26 mouse cellular contexts compared by ENCODE assay signal in genomic region chr5:101146345-101146744, GRCm38 (mm10).
"Had no signal": no experiment of that assay in that cellular context is flagged by ENCODE, and none has a peak within 500 bp of the region (broad histone marks: within the 10 kb centered on the region; RNA-seq: fewer than 3 reads in every experiment).

No protein-coding gene starts in this region.

- H3K9ac ChIP-seq: forebrain, embryonic 15.5 days; forebrain, postnatal 0 days; heart, embryonic 13.5 days; heart, embryonic 15.5 days; hindbrain, embryonic 13.5 days; hindbrain, embryonic 15.5 days; intestine, embryonic 15.5 days; kidney, embryonic 15.5 days; limb, embryonic 13.5 days; limb, embryonic 15.5 days had no signal

- H3K9me3 ChIP-seq: forebrain, embryonic 15.5 days; heart, embryonic 13.5 days; heart, embryonic 15.5 days; hindbrain, embryonic 13.5 days; hindbrain, embryonic 15.5 days; intestine, embryonic 15.5 days; kidney, embryonic 15.5 days; limb, embryonic 13.5 days; limb, embryonic 15.5 days had no signal

- DNase-seq: forebrain, postnatal 0 days; gastrocnemius, postnatal 14 days; gastrocnemius, postnatal 36 days; heart, adult 18-20 months; heart, postnatal 14 days; heart, postnatal 36 days; kidney, adult 11 months; kidney, adult 2 months; kidney, adult 9 months; kidney, postnatal 14 days; kidney, postnatal 36 days; layer of hippocampus, adult 9-11 months; layer of hippocampus, postnatal 36 days; left cerebral cortex, postnatal 4 days had no signal

- ATAC-seq: forebrain, embryonic 15.5 days; forebrain, postnatal 0 days; hindbrain, postnatal 0 days; intestine, embryonic 15.5 days had no signal

- H3K27me3 ChIP-seq: forebrain, embryonic 15.5 days; heart, embryonic 13.5 days; heart, embryonic 15.5 days; hindbrain, embryonic 15.5 days; intestine, embryonic 15.5 days; kidney, embryonic 15.5 days; limb, embryonic 13.5 days; limb, embryonic 15.5 days had no signal

- H3K27ac ChIP-seq: forebrain, embryonic 15.5 days; heart, embryonic 13.5 days; heart, embryonic 15.5 days; hindbrain, embryonic 13.5 days; hindbrain, embryonic 15.5 days; hindbrain, postnatal 0 days; intestine, embryonic 15.5 days; kidney, embryonic 15.5 days; kidney, postnatal 0 days; limb, embryonic 13.5 days; limb, embryonic 15.5 days had no signal

- H3K36me3 ChIP-seq: forebrain, embryonic 15.5 days; heart, embryonic 13.5 days; heart, embryonic 15.5 days; hindbrain, embryonic 13.5 days; hindbrain, embryonic 15.5 days; intestine, embryonic 15.5 days; kidney, embryonic 15.5 days; limb, embryonic 13.5 days; limb, embryonic 15.5 days had no signal

- H3K4me1 ChIP-seq: forebrain, embryonic 15.5 days; heart, embryonic 13.5 days; heart, embryonic 15.5 days; hindbrain, embryonic 13.5 days; hindbrain, embryonic 15.5 days; intestine, embryonic 15.5 days; kidney, embryonic 15.5 days; limb, embryonic 13.5 days; limb, embryonic 15.5 days had no signal

- H3K4me3 ChIP-seq: forebrain, embryonic 15.5 days; heart, embryonic 13.5 days; heart, embryonic 15.5 days; hindbrain, embryonic 13.5 days; hindbrain, embryonic 15.5 days; intestine, embryonic 15.5 days; kidney, embryonic 15.5 days; limb, embryonic 13.5 days; limb, embryonic 15.5 days had no signal

- H3K4me2 ChIP-seq: forebrain, embryonic 15.5 days; heart, embryonic 11.5 days; heart, embryonic 13.5 days; heart, embryonic 15.5 days; hindbrain, embryonic 13.5 days; hindbrain, embryonic 15.5 days; intestine, embryonic 15.5 days; kidney, embryonic 15.5 days; limb, embryonic 13.5 days; limb, embryonic 15.5 days had no signal
